Mouse (Mus musculus) midbrain, postnatal 0 days (tissue): ENCODE results near the gene Tubal3. TPM values are rescaled to one million over a fixed set of nuclear protein-coding genes. Genes with fewer than 3 reads are reported as not detected.

Experiments used
- ATAC-seq: fragments of 200-750 bp; cut with Nextera tagmentation; 2 replicates; pipeline ENCODE4 v1.8.0; 2017; ENCODE audit warnings: moderate number of reproducible peaks, mild to moderate bottlenecking, moderate TSS enrichment, moderate library complexity; ENCODE audit not compliant: low FRiP score
- DNase-seq: peaks from one replicate; pipeline ENCODE4 v3.0.0-alpha.2; 2015; ENCODE audit warnings: low spot score
- H3K27ac ChIP-seq: fragments of 300-500 bp; sonication (generic); 2 replicates; pipeline ENCODE4 v1.5.1; 2014; ENCODE audit warnings: low read depth, mild to moderate bottlenecking, low read length, mixed read lengths
- H3K27me3 ChIP-seq: fragments of 300-500 bp; sonication (generic); 2 replicates; pipeline ENCODE4 v1.6.1; 2014; ENCODE audit warnings: low read length, control low read depth, mixed read lengths; ENCODE audit not compliant: insufficient read depth
- H3K36me3 ChIP-seq: fragments of 300-500 bp; sonication (generic); 2 replicates; pipeline ENCODE4 v1.6.1; 2014; ENCODE audit warnings: low read length, control low read depth, mixed read lengths; ENCODE audit not compliant: insufficient read depth
- H3K4me1 ChIP-seq: fragments of 300-500 bp; sonication (generic); 2 replicates; pipeline ENCODE4 v1.6.1; 2014; ENCODE audit warnings: mild to moderate bottlenecking, control low read depth, antibody characterized with exemption, low read length, mixed read lengths; ENCODE audit not compliant: insufficient read depth
- H3K4me2 ChIP-seq: fragments of 300-500 bp; sonication (generic); 2 replicates; pipeline ENCODE4 v1.6.1; 2014; ENCODE audit warnings: low read depth, mild to moderate bottlenecking, low read length, mixed read lengths; ENCODE audit not compliant: poor library complexity, severe bottlenecking
- H3K4me3 ChIP-seq: fragments of 300-500 bp; sonication (generic); 2 replicates; pipeline ENCODE4 v1.5.1; 2014; ENCODE audit warnings: low read depth, mild to moderate bottlenecking, low read length, moderate library complexity
- H3K9ac ChIP-seq: fragments of 300-500 bp; sonication (generic); replicated peaks from 2 replicates; pipeline ENCODE4 v1.6.1; 2014; ENCODE audit warnings: mild to moderate bottlenecking, low read length, moderate library complexity, mixed read lengths; ENCODE audit not compliant: poor library complexity, severe bottlenecking
- H3K9me3 ChIP-seq: fragments of 300-500 bp; sonication (generic); 2 replicates; pipeline ENCODE4 v1.6.1; 2016; ENCODE audit warnings: low read length, control low read depth
- CTCF ChIP-seq: IDR thresholded peaks from 2 replicates; pipeline ENCODE4 v1.5.1; 2016; ENCODE audit warnings: antibody characterized with exemption, mild to moderate bottlenecking
- WGBS: fragments of 180-500 bp; shearing (Covaris S2); extraction: QIAGEN DNeasy Blood & Tissue Kit; methylation state at CpG from one replicate; pipeline ENCODE4 v1.1.7; 2014; 5-methylcytosine and 5-hydroxymethylcytosine counted together
- polyA plus RNA-seq: library from polyadenylated mRNA; unstranded; fragments of >200 nt; fragmentation: Nextera tagmentation; extraction: Ambion mirVana; gene quantifications from 2 replicates; pipeline ENCODE4 v1.2.1, GENCODE M21; 2015
- total RNA-seq: library from RNA; depleted of rRNA; stranded (reverse); fragments of >200 nt; gene quantifications from 2 replicates; pipeline ENCODE4 v1.2.3, GENCODE M21; 2014; rRNA removed

Tubal3 gene
- not detected in 2 replicates for total RNA-seq
- not detected in 2 replicates for polyA plus RNA-seq

- Histone ChIP-seq H3K27me3 (no peaks in the 10 kb centered on the region), H3K27ac (0 out of 2 replicates have a peak within 1 kb of the TSS, but pooled peaks have one; percentile 3), H3K4me1 (no peaks in the 10 kb centered on the region), H3K9ac (peak within 1 kb of the TSS; percentile 79), H3K36me3 (no peaks in the 10 kb centered on the region), H3K9me3 (no peaks in the 10 kb centered on the region), H3K4me3 (peak within 1 kb of the TSS; percentile 91), H3K4me2 (peak within 1 kb of the TSS; percentile 78)
- WGBS = under 1% methylated on average over 52 of the region's 52 CpGs
- ATAC-seq (peak; percentile 99), DNase-seq (peak; percentile 95)
- TF ChIP-seq CTCF = no peak
Observed at GRCm38 (mm10) chr13:3917571-3918311, at the start of gene Tubal3, which contains the start of gene Net1. Tubal3 (plus strand) TSS chr13:3918274. Net1 (minus strand) TSS chr13:3918220.

DNA sequence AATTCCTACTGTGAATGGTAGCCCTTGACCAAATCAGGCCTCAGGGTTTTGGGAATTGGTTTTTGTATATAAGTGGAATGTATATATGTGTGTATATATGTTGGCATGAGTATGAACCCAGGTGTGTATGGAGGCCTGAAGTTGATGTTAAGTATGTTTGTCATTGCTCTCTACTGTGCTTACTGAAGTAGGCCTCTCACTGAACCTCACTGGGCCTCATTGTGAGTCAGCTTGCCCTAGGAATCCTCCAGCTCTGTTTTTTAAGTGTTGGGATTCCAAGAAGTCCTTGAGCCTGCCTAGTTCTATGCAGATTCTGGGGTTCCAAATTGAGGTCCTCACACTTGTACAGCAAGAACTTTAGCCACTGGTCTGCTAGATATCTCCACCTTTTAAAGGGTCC is 48.2 kb upstream of the Tubal3 start:
- H3K4me1 ChIP-seq = no peaks in the 10 kb centered on the region
- H3K27me3 ChIP-seq = no peaks in the 10 kb centered on the region
- H3K4me3 ChIP-seq = no peak overlapping the region
- no peak overlapping the region for H3K4me2 ChIP-seq
- no peak for TF ChIP-seq CTCF
- H3K9ac ChIP-seq = no peak overlapping the region
- no peaks in the 10 kb centered on the region for H3K36me3 ChIP-seq
- ATAC-seq = no peak
- no peaks in the 10 kb centered on the region for H3K9me3 ChIP-seq
- no peak overlapping the region for H3K27ac ChIP-seq
- DNase-seq = no peak

GRCm38 (mm10) chr13:3872832-3873231 is 45.2 kb upstream of the Tubal3 start:
- no peak for TF ChIP-seq CTCF
- no peak for DNase-seq
- Histone ChIP-seq H3K9me3 (no peaks in the 10 kb centered on the region), H3K9ac (no peak overlapping the region), H3K27me3 (no peaks in the 10 kb centered on the region), H3K4me2 (no peak overlapping the region), H3K4me3 (no peak overlapping the region), H3K4me1 (no peaks in the 10 kb centered on the region), H3K36me3 (no peaks in the 10 kb centered on the region), H3K27ac (no peak overlapping the region)
- 94% methylated on average over 4 of the region's 4 CpGs for WGBS
- ATAC-seq = no peak

DNA sequence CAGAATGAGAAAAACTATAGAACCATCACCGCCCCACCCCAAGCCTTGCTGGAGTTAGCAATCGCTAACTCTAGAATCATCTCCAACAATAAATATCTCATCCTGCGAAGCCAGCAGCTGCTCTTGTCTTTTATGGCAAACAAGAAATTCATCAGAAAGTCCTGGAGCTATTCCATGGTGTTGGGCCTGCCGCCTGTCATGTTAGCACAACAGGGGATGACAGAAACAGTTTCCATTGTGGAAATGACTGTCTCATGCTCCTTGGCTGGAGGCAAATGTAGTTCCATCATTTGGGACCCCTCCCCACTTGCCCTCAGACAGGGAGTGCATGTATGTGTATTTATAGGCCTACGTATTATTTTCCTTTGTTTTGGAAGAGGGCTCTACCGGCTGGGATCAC is 41.6 kb upstream of the Tubal3 start:
- Histone ChIP-seq H3K4me1 (no peaks in the 10 kb centered on the region), H3K4me2 (no peak overlapping the region), H3K36me3 (no peaks in the 10 kb centered on the region), H3K9ac (no peak overlapping the region), H3K27me3 (no peaks in the 10 kb centered on the region), H3K9me3 (no peaks in the 10 kb centered on the region), H3K4me3 (no peak overlapping the region), H3K27ac (no peak overlapping the region)
- 77% methylated on average over 6 of the region's 6 CpGs for WGBS
- ATAC-seq (no peak), DNase-seq (peak; percentile 14)
- no peak for TF ChIP-seq CTCF

- Histone ChIP-seq H3K27me3 (no peaks in the 10 kb centered on the region), H3K9me3 (no peaks in the 10 kb centered on the region), H3K4me2 (no peak overlapping the region), H3K9ac (no peak overlapping the region), H3K36me3 (no peaks in the 10 kb centered on the region), H3K4me1 (no peaks in the 10 kb centered on the region), H3K4me3 (no peak overlapping the region), H3K27ac (no peak overlapping the region)
- DNase-seq (no peak), ATAC-seq (no peak; the same call in 1 of the 2 replicates)
- no peak for TF ChIP-seq CTCF
- 77% methylated on average over 6 of the region's 6 CpGs for WGBS
Observed at GRCm38 (mm10) chr13:3877185-3877584, 40.9 kb upstream of the Tubal3 start.

GRCm38 (mm10) chr13:3877679-3878220 is 40.3 kb upstream of the Tubal3 start:
- no peak for ATAC-seq
- no peaks in the 10 kb centered on the region for H3K36me3 ChIP-seq
- no peaks in the 10 kb centered on the region for H3K4me1 ChIP-seq
- no peaks in the 10 kb centered on the region for H3K9me3 ChIP-seq
- no peak for DNase-seq
- no peak overlapping the region for H3K27ac ChIP-seq
- H3K27me3 ChIP-seq = no peaks in the 10 kb centered on the region
- TF ChIP-seq CTCF = no peak
- no peak overlapping the region for H3K4me2 ChIP-seq
- H3K9ac ChIP-seq = no peak overlapping the region
- H3K4me3 ChIP-seq = no peak overlapping the region
- 44% methylated on average over 4 of the region's 4 CpGs for WGBS
